ENCODE assay signal across 8 mouse cellular contexts in genomic region chr8:71495039-71495438, GRCm38 (mm10). TPM values are rescaled to one million over a fixed set of nuclear protein-coding genes. Genes with fewer than 3 reads are reported as not detected.
A peak's percentile ranks its signal among the peaks of the same experiment; 100 is the strongest.
DNase-seq lines count a peak whose midpoint lies in the region; ATAC-seq lines count a peak whose summit lies in the region.

No protein-coding gene starts in this region.

- peak overlapping the region; percentile 24; the same call in 1 of the 2 replicates for H3K4me2 ChIP-seq in hindbrain, embryonic 14.5 days (replicated peaks)

- WGBS in hindbrain, embryonic 14.5 days: 23% methylated on average over 15 of the region's 16 CpGs

- H3K27ac ChIP-seq in hindbrain, embryonic 14.5 days: no peak overlapping the region

- no peaks in the 10 kb centered on the region for H3K4me1 ChIP-seq in hindbrain, embryonic 14.5 days (replicated peaks; ENCODE audit: control insufficient read depth, insufficient read depth, low read length)

- H3K9me3 ChIP-seq in hindbrain, embryonic 14.5 days (ENCODE audit: control insufficient read depth, low read length): no peaks in the 10 kb centered on the region

- ATAC-seq in hindbrain, embryonic 14.5 days (ENCODE audit: low FRiP score): peak; percentile 72

- no peak overlapping the region for H3K9ac ChIP-seq in hindbrain, embryonic 14.5 days

- no peaks in the 10 kb centered on the region for H3K27me3 ChIP-seq in hindbrain, embryonic 14.5 days (ENCODE audit: control insufficient read depth, insufficient read depth, low read length)

- H3K4me3 ChIP-seq in hindbrain, embryonic 14.5 days (replicated peaks; ENCODE audit: low read length): no peak overlapping the region

- H3K36me3 ChIP-seq in hindbrain, embryonic 14.5 days (replicated peaks; ENCODE audit: control insufficient read depth, insufficient read depth): peaks cover 41% of the 10 kb centered on the region

- DNase-seq in R1 (ENCODE audit: low read depth, low spot score): peak; percentile 79
- DNase-seq in cerebellum, postnatal 36 days: peak; percentile 85 to 88
- peak; percentile 84 for DNase-seq in gastrocnemius, adult 18-20 months (ENCODE audit: low spot score)
- peak; percentile 82 for DNase-seq in hindbrain, embryonic 14.5 days (ENCODE audit: low spot score)
- DNase-seq in left cerebral cortex, adult 11 months (ENCODE audit: low spot score): peak; percentile 68
- DNase-seq in lung, postnatal 4 days: peak; percentile 89 to 92
- DNase-seq in retina, postnatal 7 days (ENCODE audit: low read depth, low spot score): peak; percentile 67
- DNase-seq in thymus, postnatal 4 days: peak; percentile 94

RNA-seq across cellular contexts. Expression of gene Gtpbp3, which starts 7.1 kb away (rescaled TPM):
- 10 to 100 TPM; 10.0 to 10.5 TPM for total RNA-seq in gastrocnemius, adult 18-20 months (2021)
- 4.7 and 7.3 TPM in 2 replicates for polyA plus RNA-seq in hindbrain, embryonic 14.5 days (2014; fragmentation: Nextera tagmentation; extraction: Ambion mirVana)

RNA-seq across cellular contexts. Expression of gene Ano8, which starts 9.3 kb away (rescaled TPM):
- total RNA-seq in gastrocnemius, adult 18-20 months (2021): 10 to 100 TPM; 14.6 to 16.0 TPM
- 8.5 and 10.6 TPM in 2 replicates for polyA plus RNA-seq in hindbrain, embryonic 14.5 days (2014; fragmentation: Nextera tagmentation; extraction: Ambion mirVana)

RNA-seq across cellular contexts. Expression of gene Plvap, which starts 16.5 kb away (rescaled TPM):
- total RNA-seq in gastrocnemius, adult 18-20 months (2021): 10 to 100 TPM; 11.1 to 12.0 TPM
- 9.2 and 10.5 TPM in 2 replicates for polyA plus RNA-seq in hindbrain, embryonic 14.5 days (2014; fragmentation: Nextera tagmentation; extraction: Ambion mirVana)

RNA-seq across cellular contexts. Expression of gene Dda1, which starts 26.0 kb away (rescaled TPM):
- total RNA-seq in gastrocnemius, adult 18-20 months (2021): 10 to 100 TPM; 28.4 to 31.7 TPM
- polyA plus RNA-seq in hindbrain, embryonic 14.5 days (2014; fragmentation: Nextera tagmentation; extraction: Ambion mirVana): 218 and 236 TPM in 2 replicates

RNA-seq across cellular contexts. Expression of gene Mrpl34, which starts 30.3 kb away (rescaled TPM):
- total RNA-seq in gastrocnemius, adult 18-20 months (2021): 10 to 100 TPM; 65.5 to 71.4 TPM
- polyA plus RNA-seq in hindbrain, embryonic 14.5 days (2014; fragmentation: Nextera tagmentation; extraction: Ambion mirVana): 158 and 195 TPM in 2 replicates
